Mouse (Mus musculus): Measurements from ENCODE around the gene Ccdc71l.

Ccdc71l gene

DNA sequence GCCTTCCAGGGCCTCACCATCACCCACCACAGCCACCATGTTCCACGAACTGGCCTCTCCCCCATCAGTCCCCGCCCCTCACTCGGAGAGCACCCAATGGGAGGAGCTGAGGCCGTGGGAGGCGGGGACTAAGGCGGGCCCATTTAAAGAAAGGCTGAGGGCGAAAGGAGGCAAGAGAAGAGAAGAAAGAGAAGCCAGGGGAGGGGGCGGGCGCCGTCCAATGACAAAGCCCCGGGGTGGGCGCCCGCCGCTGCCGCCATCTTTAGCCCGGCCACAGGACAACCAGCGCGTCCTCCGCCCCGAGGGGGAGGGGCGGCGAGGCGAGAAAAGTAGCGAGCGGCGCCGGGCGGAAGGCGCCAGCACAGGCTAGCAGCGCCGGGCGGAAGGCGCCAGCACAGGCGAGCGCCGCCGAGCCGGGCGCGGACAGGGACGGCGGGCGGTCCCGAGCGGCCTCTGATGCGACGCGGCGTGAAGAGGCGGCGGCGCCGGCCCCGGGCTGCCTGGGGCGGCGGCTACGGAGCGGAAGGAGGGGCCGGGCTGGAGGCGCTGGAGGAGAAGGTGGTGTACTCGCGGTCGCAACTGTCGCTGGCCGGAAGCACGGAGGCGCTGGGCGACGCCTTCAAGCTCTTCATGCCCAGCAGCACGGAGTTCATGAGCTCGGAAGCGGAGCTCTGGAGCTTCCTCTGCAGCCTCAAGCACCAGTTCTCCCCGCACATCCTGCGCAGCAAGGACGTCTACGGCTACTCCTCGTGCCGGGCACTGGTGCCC lies at the start of gene Ccdc71l:
Ccdc71l (plus strand) TSS at position 177 of the 768 bp plus-strand sequence.
- DNase-seq = peak; percentile 83

DNA sequence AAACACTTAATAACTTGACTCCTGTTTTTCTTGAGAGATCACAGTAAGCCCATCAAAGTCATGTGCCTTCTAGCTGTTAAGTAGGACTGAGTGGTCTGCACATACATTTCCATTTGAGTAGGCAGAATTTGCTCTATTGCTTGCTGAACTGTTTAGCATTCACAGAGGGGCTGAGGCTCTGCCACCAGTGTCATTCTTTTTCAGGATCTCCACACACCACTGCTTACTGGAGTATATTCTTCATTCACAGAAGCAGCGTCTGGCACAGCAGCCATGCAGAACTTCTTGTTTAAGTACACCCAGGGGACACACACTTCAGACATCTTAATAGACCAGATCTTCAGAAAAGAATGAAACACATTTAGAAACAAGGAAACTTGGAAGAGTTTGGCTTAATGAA lies 39.4 kb upstream of the Ccdc71l start:
- DNase-seq = no peak

DNA sequence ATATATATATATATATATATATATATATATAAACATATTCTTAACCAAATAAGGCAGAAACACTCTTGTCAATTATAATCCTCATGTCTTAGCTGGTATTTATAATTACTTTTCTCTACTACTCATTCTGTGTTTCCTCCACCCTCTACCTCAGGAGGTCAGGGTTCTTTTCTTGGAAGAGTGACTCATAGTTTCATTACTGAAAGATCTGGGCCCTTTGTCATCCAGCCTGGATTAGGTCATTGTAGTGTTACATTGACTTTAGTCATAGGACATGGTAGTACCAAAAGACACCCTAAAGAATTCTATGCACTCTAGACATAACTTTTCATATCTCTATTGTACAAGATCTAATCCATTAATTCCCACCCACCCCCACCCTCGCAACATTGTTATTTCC lies 35.0 kb upstream of the Ccdc71l start:
- no peak for DNase-seq

DNA sequence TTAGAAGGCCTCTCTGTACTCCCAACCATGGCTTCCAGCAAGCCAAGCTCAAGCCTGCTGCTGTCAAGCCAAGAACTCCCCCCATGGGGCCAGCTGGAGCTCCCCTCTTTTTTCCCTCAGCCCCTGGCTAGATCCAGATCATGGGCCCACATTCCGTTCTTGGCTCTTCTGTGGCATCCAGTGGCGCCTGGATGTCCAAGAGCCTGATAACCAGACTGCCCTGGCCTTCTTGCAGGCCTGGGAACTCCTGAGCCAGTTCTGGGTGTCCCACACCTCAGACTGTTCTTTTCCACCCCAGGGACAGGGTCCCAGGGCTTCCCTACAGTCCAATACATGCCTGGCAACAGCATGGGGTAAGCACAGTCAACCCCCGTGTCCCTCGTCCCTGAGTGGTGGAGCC lies 32.4 kb upstream of the Ccdc71l start:
- DNase-seq = no peak

DNA sequence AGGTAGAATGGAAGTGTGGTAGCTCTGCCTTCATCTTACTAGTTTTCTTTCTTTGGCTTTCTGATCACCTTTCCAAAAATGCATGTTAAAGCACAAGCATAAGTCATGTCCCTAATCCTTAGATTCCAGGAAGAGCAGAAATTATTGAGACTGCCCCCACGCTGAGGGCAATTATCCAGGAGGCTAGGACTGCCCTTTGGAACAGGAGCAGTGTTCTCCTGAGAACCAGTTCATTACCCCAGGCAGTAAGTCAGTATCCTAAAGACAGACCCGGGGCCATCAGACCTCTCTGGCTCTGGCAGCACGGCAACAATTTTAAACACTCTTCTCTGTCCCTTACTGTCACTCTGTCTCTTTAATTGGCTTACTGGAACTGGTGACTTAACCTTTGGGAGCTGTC lies 30.0 kb upstream of the Ccdc71l start:
- no peak for DNase-seq

DNA sequence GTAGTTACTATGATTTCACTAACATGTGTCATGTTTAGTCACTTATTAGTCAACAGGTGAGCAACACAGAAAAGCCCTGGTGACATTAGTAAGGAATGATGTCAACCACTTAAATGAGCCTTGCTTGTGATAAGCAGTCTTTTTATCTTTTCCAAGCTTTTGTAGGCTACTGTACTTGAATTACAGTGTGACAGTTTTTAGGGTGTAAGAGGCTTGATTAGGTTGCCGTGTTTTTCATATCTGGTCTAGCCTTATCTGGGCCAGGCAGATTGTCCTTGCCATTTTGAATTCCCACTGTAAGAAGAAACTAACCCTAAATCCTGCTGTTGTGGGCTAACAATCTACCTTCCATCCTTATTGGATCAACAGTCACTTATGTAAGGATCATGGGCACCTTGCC lies 26.6 kb upstream of the Ccdc71l start:
- no peak for DNase-seq

DNA sequence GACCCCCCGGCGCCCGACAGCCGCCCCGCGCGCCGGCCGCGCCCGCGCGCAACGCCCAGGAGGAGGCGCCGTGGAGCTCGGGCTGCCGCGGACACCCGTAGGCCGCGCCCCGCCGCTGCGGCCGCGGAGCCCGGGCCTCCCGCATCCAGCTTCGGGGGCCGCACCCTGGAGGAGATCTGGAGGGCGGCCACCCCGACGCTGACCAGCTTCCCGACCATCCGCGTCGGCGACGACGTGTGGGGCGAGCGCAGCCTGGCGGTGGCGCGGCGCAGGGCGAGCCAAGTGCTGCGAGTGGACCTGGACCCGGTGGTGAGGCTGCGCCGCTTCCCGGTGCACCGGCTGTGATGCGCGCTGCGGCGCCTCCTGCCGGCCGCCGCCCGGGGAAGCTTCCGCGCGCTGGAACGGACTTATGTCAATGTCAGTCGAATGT lies 807 bp downstream of the Ccdc71l start:
- DNase-seq = peak; percentile 88

DNA sequence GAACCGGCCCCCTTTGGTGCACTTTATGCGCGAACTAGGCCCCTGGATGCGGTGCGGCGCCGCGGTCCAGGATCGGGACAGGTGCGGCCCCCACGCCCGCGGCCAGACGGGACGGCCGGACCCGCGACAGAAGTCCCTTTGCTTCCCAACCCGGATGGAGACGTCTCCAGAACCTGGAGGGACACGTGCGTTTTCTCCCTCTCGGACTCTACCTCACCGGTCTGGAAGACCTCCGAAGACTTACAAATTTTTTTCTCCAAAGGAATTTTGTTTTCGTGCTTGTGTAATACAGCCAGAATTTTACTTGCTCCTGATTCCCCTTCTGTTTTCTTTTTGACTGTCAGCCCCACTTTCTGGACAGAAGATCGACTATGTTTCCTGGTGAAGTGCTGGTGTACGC lies 1.2 kb downstream of the Ccdc71l start:
- DNase-seq = no peak

DNA sequence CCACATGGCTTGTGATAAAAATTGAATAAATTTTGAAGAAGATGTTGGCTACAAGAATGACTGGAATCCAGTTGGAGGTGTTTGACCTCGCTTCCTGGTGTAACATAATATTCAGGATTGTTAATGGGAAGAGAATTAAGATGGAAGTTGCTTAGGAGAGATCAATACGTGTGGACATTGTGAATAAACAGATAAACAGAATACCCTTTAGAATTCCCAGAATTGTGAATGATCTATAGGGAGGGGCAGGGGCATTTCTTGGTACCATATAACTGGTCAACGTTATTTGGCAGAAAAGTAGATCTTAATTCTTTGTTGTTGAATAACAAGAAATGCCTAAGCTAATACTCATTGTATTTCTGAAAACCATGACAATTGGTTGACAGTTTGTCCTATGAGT lies 2.0 kb downstream of the Ccdc71l start:
- no peak for DNase-seq

DNA sequence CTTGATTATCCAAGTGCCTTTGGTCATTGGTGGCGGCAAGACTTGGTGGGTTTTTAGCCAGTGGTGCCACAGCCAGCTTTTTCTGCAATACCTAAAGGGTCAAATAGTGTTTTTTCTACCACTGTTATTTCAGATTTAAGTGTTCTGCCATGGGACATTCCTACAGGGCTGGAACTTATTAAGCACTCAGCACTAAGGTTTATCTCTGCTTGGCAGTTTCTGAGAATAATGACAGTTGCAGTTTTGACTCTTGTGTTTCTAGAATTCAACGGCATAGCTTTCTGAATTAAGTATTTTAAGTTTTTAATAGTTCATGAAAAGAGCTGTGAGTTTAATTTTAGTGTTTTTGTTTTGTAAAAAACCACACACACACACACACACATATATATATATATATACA lies 2.5 kb downstream of the Ccdc71l start:
- DNase-seq = no peak

DNA sequence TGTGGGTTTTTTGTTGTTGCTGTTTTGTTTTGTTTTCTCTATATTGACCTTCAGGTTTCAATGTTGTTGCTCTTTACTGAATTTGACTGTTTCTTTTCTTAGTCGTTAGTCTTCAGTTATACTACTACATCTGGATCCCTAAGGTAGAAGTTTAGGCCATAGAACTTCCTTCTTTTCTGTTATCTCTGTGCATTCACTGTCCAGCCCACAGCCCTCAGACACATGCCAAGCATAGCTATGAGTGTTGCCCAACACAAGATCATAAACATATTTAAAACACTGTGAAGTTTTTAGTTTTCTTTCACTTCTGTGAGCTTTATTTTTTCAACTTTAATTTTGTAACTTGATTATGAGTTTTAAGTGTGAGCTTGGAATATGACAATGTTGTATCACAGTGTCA lies 41.0 kb downstream of the Ccdc71l start:
- no peak for DNase-seq

DNA sequence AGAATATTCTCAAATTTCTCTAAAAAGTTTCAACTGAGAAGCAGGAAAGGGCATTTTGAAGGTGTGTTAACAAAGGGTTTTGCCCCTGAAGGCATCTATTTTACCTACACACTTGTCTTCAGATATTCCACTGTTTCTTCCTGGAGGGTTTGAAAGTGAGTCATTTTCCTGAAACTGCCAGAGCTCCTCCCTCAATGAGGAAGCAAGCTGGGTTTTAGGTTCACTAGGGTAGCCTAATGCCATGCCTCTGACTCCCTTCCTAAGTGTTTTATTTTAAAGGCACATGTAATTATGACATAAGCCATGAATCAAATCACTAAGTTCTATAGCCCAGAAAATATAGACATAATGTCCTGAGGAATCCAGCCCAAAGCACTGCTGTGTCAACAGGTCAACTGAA lies 49.3 kb downstream of the Ccdc71l start:
- no peak for DNase-seq

DNA sequence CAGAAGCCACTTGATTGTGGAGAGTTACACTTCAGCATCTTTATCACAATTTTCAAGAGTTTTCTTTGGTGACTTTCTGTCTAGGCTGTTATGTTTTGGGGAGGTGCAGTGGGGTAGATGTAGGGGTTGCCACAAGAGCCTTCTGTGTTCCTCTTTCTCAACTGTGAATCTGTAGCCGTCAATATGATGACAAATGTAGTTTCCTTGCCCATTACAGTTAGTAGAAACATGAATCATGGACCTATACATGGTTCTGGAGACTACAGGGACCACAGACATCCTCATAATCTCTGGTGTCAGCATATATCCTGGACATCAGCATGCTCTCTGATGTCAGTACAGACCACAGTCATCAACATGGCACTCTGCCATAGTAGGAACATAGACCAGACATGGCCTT lies 52.5 kb downstream of the Ccdc71l start:
- no peak for DNase-seq

All from right cerebral cortex, postnatal 25 days (tissue).